ENCODE assay signal across 13 mouse cellular contexts in the genomic region with DNA sequence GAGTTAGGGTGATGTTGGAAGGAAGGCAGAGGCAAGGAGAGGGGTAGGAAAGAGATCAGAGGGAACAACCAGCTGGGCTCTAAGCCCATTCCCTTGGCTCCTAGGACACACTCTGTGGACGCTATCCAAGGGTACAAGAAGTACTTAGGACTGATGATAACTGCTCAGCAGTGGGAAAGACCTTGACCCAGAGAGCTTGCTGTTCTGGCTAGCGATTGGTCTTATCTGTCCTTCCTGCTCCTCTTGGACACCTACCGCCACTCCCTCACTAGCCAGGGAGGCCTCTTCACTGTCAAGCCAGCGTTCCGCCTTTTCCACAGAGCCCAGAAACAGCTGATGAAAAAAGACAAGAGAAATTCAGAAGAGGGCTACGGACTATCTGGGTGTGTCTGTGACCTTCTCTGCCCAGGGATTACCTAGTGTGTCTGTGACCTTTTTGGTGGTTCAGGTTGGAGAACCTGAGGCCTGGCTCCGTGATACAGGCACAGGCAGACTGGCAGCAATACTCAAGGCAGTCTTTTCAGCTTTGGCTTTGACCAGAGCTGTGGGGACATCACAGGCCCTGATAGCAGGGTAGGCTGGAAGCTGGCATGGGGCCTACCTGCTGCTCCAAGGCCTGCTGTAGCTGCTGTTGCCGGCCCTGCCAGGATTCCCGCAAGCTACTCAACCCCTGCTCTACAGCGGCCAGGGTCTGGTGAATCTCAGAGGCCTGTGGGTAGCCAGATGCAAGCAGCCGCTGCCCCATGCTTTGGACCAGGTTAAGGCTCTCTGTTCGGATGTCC. TPM values are rescaled to one million over a fixed set of nuclear protein-coding genes. Genes with fewer than 3 reads are reported as not detected.
A peak's percentile ranks its signal among the peaks of the same experiment; 100 is the strongest.
DNase-seq lines count a peak whose midpoint lies in the region; TF ChIP-seq lines count a peak whose summit lies in the region.
"Had no signal": no experiment of that assay in that cellular context is flagged by ENCODE, and none has a peak within 500 bp of the region (broad histone marks: within the 10 kb centered on the region; RNA-seq: fewer than 3 reads in every experiment).

No protein-coding gene starts in this region.

- no peak for TF ChIP-seq CTCF in gastrocnemius, adult 2 months (IDR thresholded peaks at IDR 0.05)

- H3K4me3 ChIP-seq in gastrocnemius, adult 2 months = no peak overlapping the region
- no peak overlapping the region for H3K4me3 ChIP-seq in hindbrain, embryonic 10.5 days
- H3K4me3 ChIP-seq: embryonic facial prominence, embryonic 13.5 days; forebrain, embryonic 10.5 days had no signal

- H3K9me3 ChIP-seq in hindbrain, embryonic 10.5 days = no peaks in the 10 kb centered on the region
- H3K9me3 ChIP-seq: embryonic facial prominence, embryonic 13.5 days; forebrain, embryonic 10.5 days had no signal

- H3K4me1 ChIP-seq in hindbrain, embryonic 10.5 days (replicated peaks) = 0 out of 2 replicates have a peak, but pooled peaks cover 6% of the 10 kb centered on the region

- H3K27ac ChIP-seq in gastrocnemius, adult 2 months = peak overlapping the region; percentile 68
- H3K27ac ChIP-seq in hindbrain, embryonic 10.5 days = no peak overlapping the region
- H3K27ac ChIP-seq: embryonic facial prominence, embryonic 13.5 days; forebrain, embryonic 10.5 days; hindbrain, postnatal 0 days had no signal

- WGBS in hindbrain, embryonic 10.5 days = 89% methylated on average over 12 of the region's 12 CpGs

- H3K27me3 ChIP-seq in hindbrain, embryonic 10.5 days (ENCODE audit: insufficient read depth, poor library complexity, severe bottlenecking) = no peaks in the 10 kb centered on the region
- H3K27me3 ChIP-seq: embryonic facial prominence, embryonic 13.5 days had no signal

- no peaks in the 10 kb centered on the region for H3K36me3 ChIP-seq in hindbrain, embryonic 10.5 days
- H3K36me3 ChIP-seq: embryonic facial prominence, embryonic 13.5 days; forebrain, embryonic 10.5 days had no signal

- intact Hi-C loops in gastrocnemius, adult 2 months (cut with DNase I) = no loop called here
- intact Hi-C loops in gastrocnemius, postnatal 36 days (cut with DNase I) = no loop called here
- intact Hi-C loops in heart, postnatal 14 days (cut with DNase I) = no loop called here

- peak; percentile 64 for DNase-seq in gastrocnemius, adult 2 months
- no peak for DNase-seq in gastrocnemius, postnatal 36 days
- DNase-seq in urinary bladder, postnatal 14 days (ENCODE audit: low spot score) = peak; percentile 31
- no peak for DNase-seq in urinary bladder, postnatal 25 days (ENCODE audit: low spot score)
- DNase-seq in heart, postnatal 14 days = peak; percentile 54 to 60
- no peak for DNase-seq in spleen, postnatal 14 days (ENCODE audit: low spot score in 2 of 2)
- no peak for DNase-seq in hindbrain, embryonic 10.5 days (ENCODE audit: low spot score)
- no peak for DNase-seq in lung, postnatal 25 days (ENCODE audit: low spot score)
- DNase-seq: cerebellum, adult 11 months; lung, adult 2 months had no signal

RNA-seq across cellular contexts. Expression of gene Pla2g4b, which starts 21.7 kb away (rescaled TPM):
- 1 to 10 TPM in 1 of 2 experiments, under 1 TPM in 1; 0.99 to 1.7 TPM for total RNA-seq in gastrocnemius, adult 2 months (2021)
- 1 to 10 TPM; 1.9 to 2.4 TPM for total RNA-seq in gastrocnemius, postnatal 36 days (2021)
- total RNA-seq in heart, postnatal 14 days (2021) = 1 to 10 TPM; 1.9 to 2.5 TPM
- polyA plus RNA-seq in hindbrain, embryonic 10.5 days (2016; fragmentation: Nextera tagmentation; extraction: Ambion mirVana) = 3.2 and 3.8 TPM in 2 replicates

RNA-seq across cellular contexts. Expression of gene Gm28042, which starts 27.7 kb away (rescaled TPM):
- total RNA-seq in gastrocnemius, adult 2 months (2021) = 1 to 10 TPM in 1 of 2 experiments, under 1 TPM in 1; 0.77 to 1.5 TPM
- total RNA-seq in gastrocnemius, postnatal 36 days (2021) = 1 to 10 TPM; 1.1 to 1.3 TPM
- 1 to 10 TPM; 1.1 to 2.1 TPM for total RNA-seq in heart, postnatal 14 days (2021)
- polyA plus RNA-seq in hindbrain, embryonic 10.5 days (2016; fragmentation: Nextera tagmentation; extraction: Ambion mirVana) = 3.3 and 6.0 TPM in 2 replicates

RNA-seq across cellular contexts. Expression of gene Jmjd7, which starts 27.7 kb away (rescaled TPM):
- total RNA-seq in gastrocnemius, adult 2 months (2021) = 1 to 10 TPM; 1.6 to 2.4 TPM
- 1 to 10 TPM; 1.7 to 2.6 TPM for total RNA-seq in gastrocnemius, postnatal 36 days (2021)
- total RNA-seq in heart, postnatal 14 days (2021) = 1 to 10 TPM; 7.5 to 8.8 TPM
- polyA plus RNA-seq in hindbrain, embryonic 10.5 days (2016; fragmentation: Nextera tagmentation; extraction: Ambion mirVana) = 24.2 and 25.1 TPM in 2 replicates

Comparison
In these comparisons a context has a peak if more than half of its experiments do, and no peak if none do; other contexts are left out.
1. DNase-seq: peak in gastrocnemius, adult 2 months (single experiment), urinary bladder, postnatal 14 days (single experiment) and heart, postnatal 14 days (2 of 2); none in gastrocnemius, postnatal 36 days (0 of 2), urinary bladder, postnatal 25 days (single experiment), spleen, postnatal 14 days (0 of 2), hindbrain, embryonic 10.5 days (single experiment) and lung, postnatal 25 days (single experiment).